Mouse (Mus musculus): Measurements from ENCODE around the gene D11Wsu47e. TPM values are rescaled to one million over a fixed set of nuclear protein-coding genes. Genes with fewer than 3 reads are reported as not detected.
A peak's percentile ranks its signal among the peaks of the same experiment; 100 is the strongest.

D11Wsu47e gene
- polyA plus RNA-seq, 1 experiment from 2014 or later, result 22.8 TPM

DNA sequence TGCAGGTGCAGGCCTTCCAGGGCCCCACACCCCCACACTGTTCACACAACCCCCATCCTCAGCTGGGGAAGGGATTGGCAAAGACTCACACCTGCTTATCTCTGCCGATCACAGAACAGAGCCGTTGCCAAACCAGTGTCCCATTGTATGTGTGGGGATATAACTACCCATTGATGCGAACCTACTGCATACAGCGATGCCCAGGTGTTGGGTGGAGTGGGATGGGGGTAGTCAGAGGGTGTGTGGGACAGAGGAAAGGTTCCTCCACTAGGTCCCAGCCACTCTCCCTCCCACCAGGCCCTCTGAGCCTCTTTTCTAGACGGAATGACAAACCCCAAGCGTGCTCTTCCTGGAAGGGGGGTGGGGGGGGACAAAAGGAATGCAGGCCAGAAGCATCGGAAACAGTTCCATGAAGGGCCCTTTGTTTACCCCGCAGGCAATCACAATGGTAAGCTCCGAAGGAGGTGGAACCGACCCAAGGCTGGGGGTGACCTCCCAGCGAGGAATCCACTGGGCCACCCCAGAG, 25.6 kb downstream of the D11Wsu47e start, which contains the start of gene Cpsf4l:
Gene Cpsf4l, minus strand, starts transcription at position 287 of the 526 bp plus-strand sequence.
- WGBS, result 2% methylated on average over 11 of the region's 11 CpGs
- peak within 1 kb of the TSS; percentile 45 for H3K9ac ChIP-seq
- H3K4me1 ChIP-seq, result peaks cover 25% of the 10 kb centered on the region

DNA sequence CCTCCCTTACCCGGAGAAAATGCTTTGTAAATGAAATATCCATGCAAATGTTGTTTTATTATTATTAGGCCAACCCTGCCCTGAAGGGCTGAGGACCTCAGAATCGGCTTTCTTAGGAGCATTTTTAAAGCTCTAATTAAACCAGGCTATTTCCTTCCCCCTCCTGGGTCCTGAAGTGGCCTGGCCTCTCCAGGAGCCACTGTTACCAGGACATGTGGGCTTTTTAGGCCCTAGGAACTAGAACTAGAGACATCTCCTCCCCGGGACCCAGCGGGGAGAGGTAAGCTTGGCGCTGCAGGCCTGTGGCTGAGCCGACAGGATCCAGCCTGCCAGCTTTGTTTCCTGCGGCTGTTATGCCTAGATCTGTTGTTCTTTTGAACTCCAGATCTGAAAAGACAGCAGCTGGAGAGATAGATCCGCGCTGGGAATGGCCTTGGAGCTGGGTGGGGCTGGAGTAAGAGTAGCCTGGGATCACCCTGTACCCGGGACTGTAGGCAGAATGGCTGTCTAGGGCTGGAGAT, 26.1 kb downstream of the D11Wsu47e start:
- Histone ChIP-seq H3K9me3 (no peaks in the 10 kb centered on the region), H3K4me3 (no peak overlapping the region), H3K4me2 (replicated peaks) (peak overlapping the region; percentile 27; the same call in 1 of the 2 replicates), H3K4me1 (peaks cover 25% of the 10 kb centered on the region), H3K9ac (peak overlapping the region; percentile 45; the same call in 1 of the 2 replicates), H3K27ac (peak overlapping the region; percentile 62; the same call in 1 of the 2 replicates), H3K27me3 (replicated peaks) (peaks cover 10% of the 10 kb centered on the region), H3K36me3 (no peaks in the 10 kb centered on the region)
- ATAC-seq (ENCODE audit: low FRiP score, low read depth), result peak; percentile 63
- WGBS, result 2% methylated on average over 10 of the region's 10 CpGs

More for the DNA sequence above, 25.6 kb downstream of the D11Wsu47e start, which contains the start of gene Cpsf4l:
- peak; percentile 78 for ATAC-seq (ENCODE audit: low FRiP score, low read depth)
- Histone ChIP-seq H3K27ac (peak within 1 kb of the TSS; percentile 62; the same call in 1 of the 2 replicates), H3K4me2 (replicated peaks) (peak within 1 kb of the TSS; percentile 27; the same call in 1 of the 2 replicates), H3K4me3 (no peak within 1 kb of the TSS), H3K27me3 (replicated peaks) (peaks cover 10% of the 10 kb centered on the region), H3K9me3 (no peaks in the 10 kb centered on the region), H3K36me3 (no peaks in the 10 kb centered on the region)

DNA sequence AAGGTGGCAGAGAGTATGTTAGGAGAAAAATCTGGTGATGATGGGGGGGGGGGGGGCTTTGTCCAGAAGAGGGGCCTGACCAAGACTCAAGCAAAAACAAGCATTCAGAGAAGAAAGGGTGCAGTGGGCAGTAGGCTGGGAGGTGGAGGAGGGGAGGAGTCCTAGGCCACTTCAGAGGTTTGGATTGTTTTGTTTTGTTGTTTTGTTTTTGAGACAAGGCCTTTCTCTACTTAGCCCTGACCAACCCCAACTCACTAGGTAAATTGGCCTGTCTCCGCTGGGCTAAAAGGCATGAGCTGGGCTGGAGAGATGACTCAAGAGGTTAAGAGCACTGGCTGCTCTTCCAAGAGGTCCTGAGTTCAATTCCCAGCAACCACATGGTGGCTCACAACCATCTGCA, 26.8 kb downstream of the D11Wsu47e start:
- WGBS, result 31% methylated on average over 1 of the region's 1 CpGs
- ATAC-seq (ENCODE audit: low FRiP score, low read depth), result no peak
- no peak overlapping the region for H3K4me3 ChIP-seq
- H3K4me2 ChIP-seq (replicated peaks), result peak overlapping the region; percentile 27; the same call in 1 of the 2 replicates
- no peaks in the 10 kb centered on the region for H3K36me3 ChIP-seq
- H3K27ac ChIP-seq, result no peak overlapping the region
- H3K4me1 ChIP-seq, result peaks cover 25% of the 10 kb centered on the region
- H3K9ac ChIP-seq, result no peak overlapping the region
- no peaks in the 10 kb centered on the region for H3K9me3 ChIP-seq
- peaks cover 10% of the 10 kb centered on the region for H3K27me3 ChIP-seq (replicated peaks)

DNA sequence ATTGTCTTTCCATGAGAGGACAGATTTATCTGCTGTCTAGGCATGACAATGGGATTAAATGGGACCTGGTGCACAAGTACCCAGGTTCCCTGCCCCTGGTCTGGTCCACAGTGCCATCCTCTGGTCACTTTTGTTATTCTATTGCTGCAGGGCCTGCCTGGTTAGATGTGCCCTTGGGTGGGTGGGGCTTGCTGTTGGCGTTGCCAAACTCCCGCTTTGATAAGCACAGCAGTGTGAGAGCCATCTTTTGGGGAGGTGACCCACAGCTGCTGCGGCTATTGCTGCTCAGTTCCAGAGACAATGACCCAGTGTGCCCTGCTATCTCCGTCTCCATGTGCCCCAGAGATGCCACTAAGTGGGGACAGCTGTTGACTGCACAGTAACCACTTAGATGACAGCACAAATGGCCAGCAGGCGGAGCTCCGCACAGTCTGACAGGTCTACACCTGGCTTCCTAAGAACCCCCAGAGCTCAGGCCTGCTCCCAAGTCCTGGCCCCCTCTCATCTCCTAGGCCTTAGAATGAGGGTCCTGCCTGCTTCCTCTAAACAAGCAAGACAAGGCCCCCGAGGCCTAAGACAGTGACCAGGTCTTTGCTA, 31.0 kb downstream of the D11Wsu47e start:
- peaks cover 10% of the 10 kb centered on the region for H3K4me1 ChIP-seq
- no peak overlapping the region for H3K9ac ChIP-seq
- no peak overlapping the region for H3K4me2 ChIP-seq (replicated peaks)
- no peak overlapping the region for H3K4me3 ChIP-seq
- ATAC-seq (ENCODE audit: low FRiP score, low read depth), result no peak
- WGBS, result 73% methylated on average over 7 of the region's 7 CpGs
- no peaks in the 10 kb centered on the region for H3K36me3 ChIP-seq
- no peak overlapping the region for H3K27ac ChIP-seq
- H3K9me3 ChIP-seq, result no peaks in the 10 kb centered on the region
- H3K27me3 ChIP-seq (replicated peaks), result no peaks in the 10 kb centered on the region

DNA sequence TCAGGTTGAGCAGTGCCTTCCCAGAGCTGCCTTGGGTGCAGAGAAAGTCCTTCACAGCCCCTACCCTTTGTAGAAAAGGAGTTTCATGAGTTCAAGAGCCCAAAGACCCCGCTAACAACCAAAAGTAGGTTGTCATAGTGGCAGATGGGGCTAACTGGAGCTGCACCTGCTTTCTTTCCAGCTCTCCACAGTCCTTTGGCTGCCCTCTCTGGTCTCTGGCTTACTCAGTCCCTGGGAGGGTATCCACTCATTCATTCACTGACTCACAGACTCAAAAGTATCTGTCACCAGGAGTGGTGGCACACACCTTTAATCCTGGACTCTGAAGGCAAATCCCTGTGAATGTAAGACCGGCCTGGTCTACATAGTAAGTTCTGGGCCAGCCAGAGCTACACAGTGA, 31.9 kb downstream of the D11Wsu47e start:
- H3K9me3 ChIP-seq, result no peaks in the 10 kb centered on the region
- no peaks in the 10 kb centered on the region for H3K36me3 ChIP-seq
- no peak for ATAC-seq (ENCODE audit: low FRiP score, low read depth)
- no peaks in the 10 kb centered on the region for H3K27me3 ChIP-seq (replicated peaks)
- H3K9ac ChIP-seq, result no peak overlapping the region
- peaks cover under 1% of the 10 kb centered on the region; the same call in 1 of the 2 replicates for H3K4me1 ChIP-seq
- H3K27ac ChIP-seq, result no peak overlapping the region
- WGBS, result 98% methylated on average over 2 of the region's 2 CpGs
- no peak overlapping the region for H3K4me3 ChIP-seq
- H3K4me2 ChIP-seq (replicated peaks), result no peak overlapping the region

DNA sequence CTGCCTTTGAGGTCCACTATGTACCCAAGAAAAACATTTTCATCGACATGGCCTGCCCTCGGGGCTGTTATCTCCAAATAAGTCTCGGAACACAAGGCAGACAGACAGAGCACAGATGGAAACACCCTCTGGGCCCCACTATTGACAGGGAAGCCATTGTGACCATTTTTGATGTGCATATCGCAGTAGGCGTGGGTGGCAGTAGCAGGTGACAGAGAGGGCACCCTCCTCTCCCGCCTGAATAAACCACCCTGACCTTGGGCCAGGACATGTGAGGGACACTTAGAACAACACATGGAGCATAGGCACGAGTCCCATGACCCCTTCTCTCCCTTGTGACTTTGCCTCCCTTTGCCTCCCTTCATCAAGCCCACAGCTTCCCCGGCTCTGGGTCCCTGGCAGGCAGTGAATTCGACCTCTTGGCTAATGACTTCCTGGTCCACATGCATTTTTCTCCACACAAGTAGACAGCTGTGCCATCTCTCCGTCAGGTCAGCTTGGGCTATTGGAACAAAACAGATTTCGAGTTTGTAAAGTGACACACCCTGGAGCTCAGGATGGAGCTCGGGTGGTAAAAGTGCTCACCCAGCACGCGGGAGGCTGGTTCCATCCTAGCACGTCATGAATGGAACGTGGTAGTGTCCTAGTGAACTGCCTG, 33.7 kb downstream of the D11Wsu47e start:
- WGBS, result 57% methylated on average over 16 of the region's 16 CpGs
- H3K27ac ChIP-seq, result no peak overlapping the region

DNA sequence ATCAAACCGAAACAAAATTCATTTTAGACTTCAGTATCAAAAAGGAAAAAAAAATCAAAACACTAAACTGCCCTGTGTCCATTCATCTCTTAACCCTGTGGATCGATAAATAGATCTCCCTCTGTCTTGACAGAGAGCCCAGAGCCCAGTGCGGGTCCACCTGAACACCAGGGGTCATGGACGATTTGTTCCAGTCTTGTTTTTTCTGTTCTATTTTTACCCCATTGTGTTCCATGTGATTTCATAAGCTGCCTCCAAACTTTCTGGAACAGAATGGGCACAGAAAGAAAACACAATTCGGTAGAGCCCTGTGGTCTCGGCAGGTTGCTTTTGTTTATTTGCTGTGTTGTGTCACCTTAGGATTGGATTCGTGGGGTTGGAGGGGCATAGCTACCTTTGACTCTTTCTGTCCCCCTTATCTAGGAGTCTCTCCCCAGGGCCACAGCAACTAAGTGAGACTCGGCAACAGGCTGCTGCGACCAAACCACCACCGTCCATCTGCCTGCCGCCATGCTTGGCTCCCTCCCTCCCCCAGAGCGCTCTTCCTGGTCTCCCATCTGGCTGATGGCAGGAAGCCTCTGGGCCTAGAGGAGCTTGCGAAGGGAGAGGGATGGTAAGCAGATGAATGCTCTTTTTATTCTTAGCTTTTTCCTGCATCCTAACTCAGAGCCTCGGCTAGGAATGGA, 38.3 kb downstream of the D11Wsu47e start:
- WGBS, result 71% methylated on average over 14 of the region's 14 CpGs
- Histone ChIP-seq H3K9ac (no peak overlapping the region), H3K27ac (no peak overlapping the region), H3K4me2 (replicated peaks) (no peak overlapping the region), H3K9me3 (no peaks in the 10 kb centered on the region), H3K4me3 (no peak overlapping the region), H3K36me3 (peaks cover 30% of the 10 kb centered on the region), H3K4me1 (peaks cover 10% of the 10 kb centered on the region), H3K27me3 (replicated peaks) (no peaks in the 10 kb centered on the region)
- no peak for ATAC-seq (ENCODE audit: low FRiP score, low read depth)

More for the DNA sequence above, 33.7 kb downstream of the D11Wsu47e start:
- no peak overlapping the region for H3K4me3 ChIP-seq
- H3K4me2 ChIP-seq (replicated peaks), result no peak overlapping the region
- ATAC-seq (ENCODE audit: low FRiP score, low read depth), result no peak
- H3K9me3 ChIP-seq, result no peaks in the 10 kb centered on the region
- H3K36me3 ChIP-seq, result no peaks in the 10 kb centered on the region
- no peak overlapping the region for H3K9ac ChIP-seq
- H3K27me3 ChIP-seq (replicated peaks), result no peaks in the 10 kb centered on the region
- H3K4me1 ChIP-seq, result no peaks in the 10 kb centered on the region; the same call in 1 of the 2 replicates

DNA sequence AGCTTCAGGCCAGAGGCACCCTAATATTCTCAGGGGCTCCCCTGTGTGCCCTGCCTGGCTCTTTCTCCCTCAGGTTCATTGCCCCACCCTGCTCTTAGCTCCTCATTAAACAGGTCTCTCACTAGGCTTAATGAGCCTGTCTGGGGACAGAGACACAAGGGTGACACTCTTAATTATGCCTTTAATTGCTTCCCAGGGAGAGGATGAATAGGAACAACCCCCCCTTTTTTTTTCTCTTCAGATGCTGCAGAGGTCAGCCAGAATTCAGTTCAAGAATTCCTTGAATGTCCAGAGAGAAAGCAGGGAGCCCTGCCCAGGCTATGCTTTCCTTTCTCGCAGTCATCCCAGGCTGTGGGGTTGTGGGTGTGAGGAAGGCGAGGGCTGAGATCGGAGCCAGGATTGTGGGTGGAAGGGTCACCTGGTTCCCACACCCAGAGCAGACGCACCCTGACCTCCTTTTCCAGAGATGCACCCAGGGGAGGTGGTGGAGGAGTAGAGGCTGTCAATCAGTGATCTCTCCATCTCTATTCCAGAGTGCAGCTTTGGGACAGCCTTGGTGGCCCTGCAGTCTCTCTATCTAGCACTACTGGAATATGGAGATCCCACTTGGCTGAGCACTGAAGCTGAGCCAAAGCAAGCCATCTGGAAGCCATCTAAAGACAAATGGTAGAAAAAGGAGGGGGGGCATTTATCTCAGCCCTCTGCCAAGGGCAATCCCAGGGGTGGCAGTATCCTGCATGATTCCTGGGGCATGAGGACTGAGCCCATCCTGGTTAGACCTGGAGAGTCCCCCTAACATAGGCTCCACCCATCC, 41.2 kb downstream of the D11Wsu47e start:
- no peaks in the 10 kb centered on the region for H3K9me3 ChIP-seq
- H3K4me2 ChIP-seq (replicated peaks), result no peak overlapping the region
- H3K27me3 ChIP-seq (replicated peaks), result no peaks in the 10 kb centered on the region
- ATAC-seq (ENCODE audit: low FRiP score, low read depth), result no peak
- H3K9ac ChIP-seq, result no peak overlapping the region
- no peak overlapping the region for H3K4me3 ChIP-seq
- peaks cover 28% of the 10 kb centered on the region for H3K4me1 ChIP-seq
- H3K27ac ChIP-seq, result no peak overlapping the region
- WGBS, result 64% methylated on average over 4 of the region's 4 CpGs
- H3K36me3 ChIP-seq, result peaks cover 49% of the 10 kb centered on the region

DNA sequence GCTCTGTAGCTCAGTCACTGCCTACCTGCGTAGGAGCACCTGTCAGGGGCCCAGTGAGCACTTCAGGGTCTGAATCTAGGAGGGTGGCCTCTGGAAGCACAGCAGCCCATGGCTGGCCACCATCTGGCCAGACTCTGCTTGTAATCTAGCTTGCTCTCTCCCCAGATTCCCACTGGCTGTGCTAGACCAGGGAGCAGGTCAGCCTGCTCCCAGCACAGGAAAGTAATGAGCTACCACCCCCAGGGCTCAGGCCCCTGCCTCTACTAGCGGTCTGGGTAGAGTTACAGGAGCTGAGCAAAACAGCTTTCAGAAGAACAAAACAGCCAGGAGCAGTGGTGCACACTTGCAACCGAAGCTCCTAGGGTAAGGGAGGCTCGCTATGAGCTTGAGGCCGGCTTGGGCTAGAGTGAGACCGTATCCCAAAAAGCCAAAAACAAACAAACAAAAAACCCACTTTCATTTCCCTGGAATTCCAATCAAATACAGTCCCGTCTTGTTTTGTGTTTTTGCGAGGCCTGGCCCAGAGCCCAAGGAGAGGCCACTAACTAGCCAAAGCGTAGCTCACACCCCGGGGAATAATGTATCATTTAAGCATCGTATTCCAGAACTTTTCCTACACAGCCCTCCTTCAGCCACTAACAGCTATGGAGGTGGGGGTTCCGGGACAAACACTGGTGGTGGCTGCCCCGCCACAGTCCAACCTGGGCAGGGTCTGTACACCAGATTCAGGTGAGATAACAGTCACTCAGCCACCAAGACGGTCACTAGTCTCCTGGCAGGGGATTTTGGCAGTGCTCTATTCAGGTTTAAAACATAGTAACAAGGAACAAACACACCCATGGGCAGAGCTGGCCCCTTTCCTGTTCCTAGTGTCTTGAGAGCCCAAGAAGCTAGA, 43.0 kb downstream of the D11Wsu47e start:
- WGBS, result 84% methylated on average over 14 of the region's 14 CpGs
- Histone ChIP-seq H3K36me3 (peaks cover 49% of the 10 kb centered on the region), H3K4me1 (peaks cover 28% of the 10 kb centered on the region), H3K9me3 (no peaks in the 10 kb centered on the region), H3K27ac (no peak overlapping the region), H3K4me3 (no peak overlapping the region), H3K9ac (no peak overlapping the region), H3K27me3 (replicated peaks) (no peaks in the 10 kb centered on the region), H3K4me2 (replicated peaks) (no peak overlapping the region)
- no peak for ATAC-seq (ENCODE audit: low FRiP score, low read depth)

DNA sequence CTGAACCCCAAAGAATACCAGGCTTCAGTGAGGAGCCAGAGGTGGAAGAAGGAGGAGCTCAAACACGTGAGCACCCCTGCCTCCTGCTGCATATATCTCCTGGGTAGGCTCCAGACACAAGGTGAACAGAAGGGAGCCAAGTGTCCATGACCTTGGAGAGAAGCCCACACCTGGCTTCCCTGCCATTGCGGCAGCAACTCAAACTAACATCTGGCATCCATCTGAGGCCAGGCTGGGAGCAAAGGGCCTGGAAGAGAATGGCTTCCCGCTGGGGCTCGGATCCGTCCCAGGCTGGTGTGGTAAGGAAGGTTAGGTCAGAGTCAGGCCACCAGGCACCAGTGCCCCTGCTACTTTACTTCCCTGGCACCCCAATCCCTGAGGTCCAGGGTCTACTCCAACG, 43.8 kb downstream of the D11Wsu47e start:
- Histone ChIP-seq H3K4me1 (peaks cover 28% of the 10 kb centered on the region), H3K4me2 (replicated peaks) (no peak overlapping the region), H3K4me3 (no peak overlapping the region), H3K27ac (no peak overlapping the region), H3K9me3 (no peaks in the 10 kb centered on the region), H3K27me3 (replicated peaks) (no peaks in the 10 kb centered on the region), H3K36me3 (peaks cover 49% of the 10 kb centered on the region), H3K9ac (no peak overlapping the region)
- 73% methylated on average over 6 of the region's 6 CpGs for WGBS
- ATAC-seq (ENCODE audit: low FRiP score, low read depth), result no peak

DNA sequence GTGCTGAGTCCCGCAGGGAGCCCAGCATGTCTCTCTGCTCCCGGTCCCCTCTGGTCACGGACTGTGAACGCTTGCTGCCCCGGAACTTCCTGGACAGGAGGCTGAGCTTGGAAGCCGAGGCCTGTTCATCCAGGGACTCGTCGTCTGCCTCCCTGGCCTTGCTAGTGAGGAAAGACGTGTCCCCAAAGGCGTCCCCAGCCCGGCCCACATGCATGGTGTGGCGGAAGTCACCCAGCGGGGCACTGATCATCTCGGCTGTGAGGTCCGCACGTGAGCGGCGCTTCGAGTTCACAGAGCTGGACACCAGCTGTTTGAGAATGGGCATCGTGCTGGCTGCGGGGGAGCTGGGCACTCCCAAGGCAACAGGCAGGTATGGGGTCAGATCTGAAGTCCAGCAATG, 45.0 kb downstream of the D11Wsu47e start:
- no peak overlapping the region for H3K4me2 ChIP-seq (replicated peaks)
- H3K4me1 ChIP-seq, result peaks cover 39% of the 10 kb centered on the region
- no peak for ATAC-seq (ENCODE audit: low FRiP score, low read depth)
- peaks cover 49% of the 10 kb centered on the region for H3K36me3 ChIP-seq
- no peak overlapping the region for H3K4me3 ChIP-seq
- 81% methylated on average over 21 of the region's 21 CpGs for WGBS
- no peak overlapping the region for H3K9ac ChIP-seq
- H3K9me3 ChIP-seq, result no peaks in the 10 kb centered on the region
- no peaks in the 10 kb centered on the region for H3K27me3 ChIP-seq (replicated peaks)
- no peak overlapping the region for H3K27ac ChIP-seq

Data from neural tube, embryonic 12.5 days (tissue).